Mouse (Mus musculus): Measurements from ENCODE around the gene Rcor1. TPM values are rescaled to one million over a fixed set of nuclear protein-coding genes. Genes with fewer than 3 reads are reported as not detected.

Gene Rcor1
- polyA plus RNA-seq, 1 experiment from 2014 or later = 7.9 TPM

DNA sequence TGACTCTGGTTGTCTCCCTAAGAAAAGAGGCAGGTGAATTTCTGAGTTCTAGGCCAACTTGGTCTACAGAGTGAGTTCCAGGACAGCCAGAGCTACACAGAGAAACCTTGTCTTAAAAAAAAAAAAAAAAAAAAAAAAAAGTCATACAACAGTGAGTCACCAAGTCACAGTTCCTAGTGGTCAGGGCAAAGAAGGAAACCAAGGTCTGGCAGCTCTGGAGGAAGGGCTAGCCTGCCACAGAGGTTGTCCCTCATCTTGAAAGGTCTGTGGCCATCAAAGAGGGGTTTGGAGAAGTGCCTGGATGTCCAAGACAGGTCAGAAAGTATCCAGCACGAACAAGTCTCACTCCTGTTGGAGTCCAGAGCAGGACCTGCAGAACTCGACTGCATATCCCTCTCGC lies 22.3 kb upstream of the Rcor1 start:
- Histone ChIP-seq H3K27ac (ENCODE audit: low read length) (no peak overlapping the region), H3K9ac (ENCODE audit: low read depth, low read length) (no peak overlapping the region), H3K27me3 (replicated peaks; ENCODE audit: control insufficient read depth, insufficient read depth, low read length) (no peaks in the 10 kb centered on the region), H3K9me3 (ENCODE audit: control insufficient read depth, low read length) (no peaks in the 10 kb centered on the region), H3K4me1 (ENCODE audit: control insufficient read depth, insufficient read depth, low read length) (peaks cover under 1% of the 10 kb centered on the region; the same call in 1 of the 2 replicates), H3K36me3 (ENCODE audit: control insufficient read depth, insufficient read depth, low read length) (no peaks in the 10 kb centered on the region), H3K4me3 (ENCODE audit: low read length) (no peak overlapping the region), H3K4me2 (ENCODE audit: low read depth, low read length) (no peak overlapping the region)
- WGBS = 85% methylated on average over 3 of the region's 3 CpGs
- no peak for ATAC-seq

DNA sequence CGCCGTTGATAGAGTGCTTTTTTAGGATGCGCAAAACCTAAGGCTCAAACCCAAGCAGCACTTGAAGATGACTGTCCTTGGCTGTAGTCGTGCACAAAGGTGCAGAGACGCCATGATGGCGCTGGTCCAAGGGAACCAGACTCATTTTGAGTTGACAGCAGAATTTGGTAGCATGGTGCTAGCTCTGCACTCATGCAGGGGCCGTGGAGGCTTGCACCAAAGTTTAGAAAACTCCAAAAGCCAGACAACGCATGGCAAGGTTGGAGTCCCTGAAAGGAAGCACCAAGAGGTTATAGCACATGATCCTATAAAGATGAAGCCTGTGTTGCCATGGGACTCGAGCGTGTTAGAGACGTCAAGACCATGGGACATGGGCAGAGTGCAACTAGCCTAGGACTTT lies 21.1 kb upstream of the Rcor1 start:
- H3K9ac ChIP-seq (ENCODE audit: low read depth, low read length) = no peak overlapping the region
- H3K27ac ChIP-seq (ENCODE audit: low read length) = no peak overlapping the region
- H3K4me2 ChIP-seq (ENCODE audit: low read depth, low read length) = no peak overlapping the region
- H3K36me3 ChIP-seq (ENCODE audit: control insufficient read depth, insufficient read depth, low read length) = no peaks in the 10 kb centered on the region
- WGBS = 90% methylated on average over 11 of the region's 11 CpGs
- H3K4me1 ChIP-seq (ENCODE audit: control insufficient read depth, insufficient read depth, low read length) = no peaks in the 10 kb centered on the region; the same call in 1 of the 2 replicates
- ATAC-seq = no peak
- no peak overlapping the region for H3K4me3 ChIP-seq (ENCODE audit: low read length)
- H3K9me3 ChIP-seq (ENCODE audit: control insufficient read depth, low read length) = no peaks in the 10 kb centered on the region
- H3K27me3 ChIP-seq (replicated peaks; ENCODE audit: control insufficient read depth, insufficient read depth, low read length) = no peaks in the 10 kb centered on the region

- WGBS = 87% methylated on average over 2 of the region's 2 CpGs
- no peak for ATAC-seq
Observed at GRCm38 (mm10) chr12:111019086-111019485, 20.1 kb upstream of the Rcor1 start.

DNA sequence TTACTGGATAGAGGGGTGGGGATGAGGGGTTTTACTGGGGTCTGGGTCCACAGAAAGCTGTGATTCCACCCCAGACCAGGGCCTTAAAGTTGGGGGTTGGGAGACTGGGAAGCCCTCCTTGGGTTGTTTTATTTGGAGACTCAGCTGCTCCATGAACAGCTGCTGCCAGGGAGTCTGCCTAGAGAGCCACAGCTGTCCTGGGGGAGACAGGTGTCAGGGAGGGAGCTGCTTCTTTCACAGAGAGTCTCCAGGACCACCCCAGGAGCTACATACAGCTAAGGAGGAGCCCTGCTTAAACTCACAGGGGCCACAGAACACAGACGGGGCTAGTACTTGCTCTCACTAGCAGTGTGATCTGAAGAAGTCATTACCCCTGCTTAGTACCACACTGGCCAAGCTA lies 18.0 kb upstream of the Rcor1 start:
- WGBS = 32% methylated on average over 1 of the region's 1 CpGs

More at GRCm38 (mm10) chr12:111019086-111019485, 20.1 kb upstream of the Rcor1 start:
- Histone ChIP-seq H3K27me3 (replicated peaks; ENCODE audit: control insufficient read depth, insufficient read depth, low read length) (no peaks in the 10 kb centered on the region), H3K36me3 (ENCODE audit: control insufficient read depth, insufficient read depth, low read length) (no peaks in the 10 kb centered on the region), H3K9ac (ENCODE audit: low read depth, low read length) (no peak overlapping the region), H3K4me1 (ENCODE audit: control insufficient read depth, insufficient read depth, low read length) (no peaks in the 10 kb centered on the region; the same call in 1 of the 2 replicates), H3K4me2 (ENCODE audit: low read depth, low read length) (no peak overlapping the region), H3K4me3 (ENCODE audit: low read length) (no peak overlapping the region), H3K9me3 (ENCODE audit: control insufficient read depth, low read length) (no peaks in the 10 kb centered on the region), H3K27ac (ENCODE audit: low read length) (no peak overlapping the region)

GRCm38 (mm10) chr12:111021577-111021976 lies 17.6 kb upstream of the Rcor1 start:
- Histone ChIP-seq H3K4me2 (ENCODE audit: low read depth, low read length) (no peak overlapping the region), H3K9ac (ENCODE audit: low read depth, low read length) (no peak overlapping the region), H3K4me3 (ENCODE audit: low read length) (no peak overlapping the region), H3K36me3 (ENCODE audit: control insufficient read depth, insufficient read depth, low read length) (no peaks in the 10 kb centered on the region), H3K9me3 (ENCODE audit: control insufficient read depth, low read length) (no peaks in the 10 kb centered on the region), H3K27ac (ENCODE audit: low read length) (no peak overlapping the region), H3K27me3 (replicated peaks; ENCODE audit: control insufficient read depth, insufficient read depth, low read length) (no peaks in the 10 kb centered on the region), H3K4me1 (ENCODE audit: control insufficient read depth, insufficient read depth, low read length) (no peaks in the 10 kb centered on the region)
- no peak for ATAC-seq
- WGBS = 56% methylated on average over 3 of the region's 3 CpGs

More for the DNA sequence above, 18.0 kb upstream of the Rcor1 start:
- no peaks in the 10 kb centered on the region for H3K36me3 ChIP-seq (ENCODE audit: control insufficient read depth, insufficient read depth, low read length)
- no peaks in the 10 kb centered on the region for H3K4me1 ChIP-seq (ENCODE audit: control insufficient read depth, insufficient read depth, low read length)
- no peak overlapping the region for H3K4me3 ChIP-seq (ENCODE audit: low read length)
- H3K27ac ChIP-seq (ENCODE audit: low read length) = no peak overlapping the region
- H3K9me3 ChIP-seq (ENCODE audit: control insufficient read depth, low read length) = no peaks in the 10 kb centered on the region
- H3K27me3 ChIP-seq (replicated peaks; ENCODE audit: control insufficient read depth, insufficient read depth, low read length) = no peaks in the 10 kb centered on the region
- no peak for ATAC-seq
- no peak overlapping the region for H3K9ac ChIP-seq (ENCODE audit: low read depth, low read length)
- H3K4me2 ChIP-seq (ENCODE audit: low read depth, low read length) = no peak overlapping the region

DNA sequence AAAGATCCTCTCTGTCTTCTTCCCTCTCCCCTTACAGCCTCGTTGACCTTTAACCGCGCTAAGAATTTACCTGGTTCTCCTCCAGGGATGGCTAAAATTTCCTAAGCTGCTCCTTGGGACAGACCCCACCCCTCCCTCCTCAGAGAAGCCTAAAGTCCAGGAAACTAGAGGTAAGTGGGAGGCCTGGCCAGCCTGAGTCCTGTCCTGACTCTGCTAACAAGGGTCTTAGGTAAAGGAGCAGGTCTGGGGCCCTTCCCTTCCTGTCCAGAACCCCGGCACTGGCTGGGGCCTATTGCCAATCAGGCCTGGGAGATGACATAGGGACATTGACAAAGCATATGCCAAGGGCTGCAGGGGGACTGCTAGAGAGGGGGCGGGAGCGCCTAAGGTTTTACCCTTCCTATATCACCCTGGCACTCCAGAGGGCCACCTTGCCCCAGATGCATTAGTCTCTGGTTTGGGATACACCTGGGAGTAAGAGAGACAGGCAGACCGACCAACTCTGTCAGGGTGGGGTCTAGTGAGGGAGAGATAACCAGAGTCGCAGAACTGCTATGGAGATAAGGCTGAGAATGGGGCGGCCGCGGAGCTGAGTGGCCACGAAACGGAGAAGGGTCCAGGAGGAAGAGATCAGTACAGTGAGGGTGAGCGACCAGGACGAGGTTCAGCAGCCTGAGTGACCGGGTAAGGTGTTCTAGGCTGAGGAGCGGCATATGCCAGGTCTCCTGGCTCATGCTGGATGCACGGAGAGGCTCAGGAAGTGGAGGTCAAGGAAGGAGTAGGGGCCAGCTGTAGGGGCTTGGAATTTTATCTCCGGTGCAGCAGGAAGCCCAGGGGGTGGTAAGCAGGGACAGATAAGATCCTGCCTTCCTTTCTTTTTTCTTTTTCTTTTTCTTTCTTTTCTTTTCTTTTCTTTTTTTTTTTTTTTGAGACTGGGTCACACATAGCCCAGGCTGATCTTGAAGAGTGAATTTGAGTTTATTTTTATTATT lies 10.7 kb upstream of the Rcor1 start:
- Histone ChIP-seq H3K27me3 (replicated peaks; ENCODE audit: control insufficient read depth, insufficient read depth, low read length) (no peaks in the 10 kb centered on the region), H3K4me2 (ENCODE audit: low read depth, low read length) (0 out of 2 replicates have a peak overlapping the region, but pooled peaks have one; percentile 12), H3K9me3 (ENCODE audit: control insufficient read depth, low read length) (no peaks in the 10 kb centered on the region), H3K4me3 (ENCODE audit: low read length) (no peak overlapping the region), H3K36me3 (ENCODE audit: control insufficient read depth, insufficient read depth, low read length) (no peaks in the 10 kb centered on the region), H3K27ac (ENCODE audit: low read length) (no peak overlapping the region), H3K4me1 (ENCODE audit: control insufficient read depth, insufficient read depth, low read length) (peaks cover 5% of the 10 kb centered on the region; the same call in 1 of the 2 replicates), H3K9ac (ENCODE audit: low read depth, low read length) (no peak overlapping the region)
- 51% methylated on average over 19 of the region's 19 CpGs for WGBS
- ATAC-seq = peak; percentile 51; the same call in 1 of the 2 replicates

DNA sequence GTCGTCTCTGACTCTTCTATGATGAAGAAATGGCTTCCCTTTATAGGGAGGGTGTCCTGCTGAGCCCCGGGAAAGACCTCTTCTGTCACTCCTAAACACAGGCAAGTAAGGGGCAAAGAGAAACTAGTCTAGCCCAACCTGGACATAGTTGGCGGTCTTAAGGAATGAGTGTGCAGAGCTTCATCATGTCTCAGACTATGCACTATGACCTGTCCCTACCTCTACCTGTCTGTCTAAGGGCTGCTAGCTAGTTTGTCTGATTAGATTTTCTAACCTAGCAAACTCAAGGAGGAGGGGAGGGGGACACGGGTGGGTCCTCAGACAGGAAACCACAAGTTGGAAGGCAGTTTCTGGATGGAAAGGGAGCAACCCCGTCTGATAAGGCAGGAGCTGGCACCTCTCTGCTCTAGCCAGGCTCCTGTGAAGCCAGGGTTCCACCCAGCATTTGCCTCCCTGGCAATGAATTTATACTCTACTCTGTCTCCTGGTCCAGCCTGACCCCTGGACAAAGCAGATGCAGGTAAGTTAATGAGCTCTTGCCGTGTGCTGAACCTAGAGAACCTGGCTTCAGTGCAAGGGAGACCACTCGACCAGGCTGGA lies 9.8 kb upstream of the Rcor1 start:
- Histone ChIP-seq H3K36me3 (ENCODE audit: control insufficient read depth, insufficient read depth, low read length) (no peaks in the 10 kb centered on the region), H3K9me3 (ENCODE audit: control insufficient read depth, low read length) (no peaks in the 10 kb centered on the region), H3K9ac (ENCODE audit: low read depth, low read length) (no peak overlapping the region), H3K4me3 (ENCODE audit: low read length) (no peak overlapping the region), H3K27me3 (replicated peaks; ENCODE audit: control insufficient read depth, insufficient read depth, low read length) (no peaks in the 10 kb centered on the region), H3K27ac (ENCODE audit: low read length) (no peak overlapping the region), H3K4me2 (ENCODE audit: low read depth, low read length) (no peak overlapping the region), H3K4me1 (ENCODE audit: control insufficient read depth, insufficient read depth, low read length) (peaks cover 5% of the 10 kb centered on the region; the same call in 1 of the 2 replicates)
- WGBS = 68% methylated on average over 7 of the region's 7 CpGs
- peak; percentile 49; the same call in 1 of the 2 replicates for ATAC-seq

DNA sequence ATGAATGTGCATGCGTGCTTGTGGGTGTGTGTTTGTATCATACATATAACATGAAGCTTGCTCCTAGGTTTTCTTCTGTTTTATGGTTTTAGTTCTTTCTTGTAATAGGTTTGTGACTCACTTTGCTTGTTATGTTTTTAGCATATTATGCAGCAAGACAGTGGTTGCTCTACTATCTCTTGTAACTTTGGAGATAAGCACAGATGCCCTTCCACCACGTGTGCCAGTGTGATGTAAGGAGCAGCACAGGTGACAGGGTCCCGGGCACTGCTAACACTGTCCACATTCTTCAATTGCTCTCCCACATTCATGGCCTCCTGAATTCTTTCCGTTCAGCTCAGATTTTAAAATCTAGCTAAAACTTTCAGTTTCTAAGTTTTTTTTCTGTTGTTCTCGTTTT lies 6.3 kb upstream of the Rcor1 start:
- ATAC-seq = no peak
- no peak overlapping the region for H3K27ac ChIP-seq (ENCODE audit: low read length)
- WGBS = 83% methylated on average over 5 of the region's 5 CpGs
- H3K36me3 ChIP-seq (ENCODE audit: control insufficient read depth, insufficient read depth, low read length) = no peaks in the 10 kb centered on the region
- no peak overlapping the region for H3K9ac ChIP-seq (ENCODE audit: low read depth, low read length)
- H3K4me2 ChIP-seq (ENCODE audit: low read depth, low read length) = no peak overlapping the region
- H3K27me3 ChIP-seq (replicated peaks; ENCODE audit: control insufficient read depth, insufficient read depth, low read length) = no peaks in the 10 kb centered on the region
- H3K9me3 ChIP-seq (ENCODE audit: control insufficient read depth, low read length) = no peaks in the 10 kb centered on the region
- H3K4me3 ChIP-seq (ENCODE audit: low read length) = no peak overlapping the region
- H3K4me1 ChIP-seq (ENCODE audit: control insufficient read depth, insufficient read depth, low read length) = peaks cover 20% of the 10 kb centered on the region

DNA sequence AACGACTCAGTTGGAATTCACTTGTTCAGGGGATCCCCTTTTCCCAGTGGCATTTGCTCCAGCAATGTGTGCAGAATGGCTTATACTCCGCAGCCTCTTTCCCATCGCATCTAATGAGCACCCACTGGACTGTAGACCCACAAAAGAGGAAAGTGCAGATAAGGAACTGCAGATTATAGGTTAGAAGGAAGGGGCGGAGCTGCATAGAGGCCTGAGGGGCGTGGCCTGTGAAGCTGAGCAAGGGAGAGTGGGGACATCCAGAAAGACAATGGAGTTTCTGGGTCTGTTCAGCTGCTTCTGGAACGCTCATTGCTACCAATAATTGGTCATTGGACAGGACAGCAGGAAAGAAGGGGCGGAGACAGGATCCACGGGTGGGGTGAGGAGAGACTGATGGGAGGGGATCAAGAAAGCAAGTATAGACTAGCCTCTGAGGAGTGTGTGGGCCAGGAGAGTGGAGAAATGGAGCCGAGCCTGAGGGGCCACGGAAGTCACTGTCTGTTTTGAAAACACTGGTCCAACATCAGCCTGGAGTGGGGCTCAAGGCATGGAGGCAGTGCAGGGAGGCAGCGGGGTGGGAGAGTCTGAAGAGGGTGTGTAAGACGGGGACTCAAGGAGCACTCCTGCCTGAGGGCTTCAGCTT lies 3.8 kb upstream of the Rcor1 start:
- 56% methylated on average over 12 of the region's 12 CpGs for WGBS
- no peak for ATAC-seq
- no peak overlapping the region for H3K27ac ChIP-seq (ENCODE audit: low read length)

More for the DNA sequence above, 3.8 kb upstream of the Rcor1 start:
- H3K4me2 ChIP-seq (ENCODE audit: low read depth, low read length) = no peak overlapping the region
- H3K9me3 ChIP-seq (ENCODE audit: control insufficient read depth, low read length) = no peaks in the 10 kb centered on the region
- peaks cover 16% of the 10 kb centered on the region for H3K4me1 ChIP-seq (ENCODE audit: control insufficient read depth, insufficient read depth, low read length)
- no peaks in the 10 kb centered on the region for H3K36me3 ChIP-seq (ENCODE audit: control insufficient read depth, insufficient read depth, low read length)
- H3K27me3 ChIP-seq (replicated peaks; ENCODE audit: control insufficient read depth, insufficient read depth, low read length) = no peaks in the 10 kb centered on the region
- H3K9ac ChIP-seq (ENCODE audit: low read depth, low read length) = 0 out of 2 replicates have a peak overlapping the region, but pooled peaks have one; percentile 21
- no peak overlapping the region for H3K4me3 ChIP-seq (ENCODE audit: low read length)
